Mouse (Mus musculus): ENCODE results near the gene Ten1. TPM values are rescaled to one million over a fixed set of nuclear protein-coding genes. Genes with fewer than 3 reads are reported as not detected.

Ten1 gene
- polyA plus RNA-seq, 1 experiment from 2014 or later, result 78.2 TPM

DNA sequence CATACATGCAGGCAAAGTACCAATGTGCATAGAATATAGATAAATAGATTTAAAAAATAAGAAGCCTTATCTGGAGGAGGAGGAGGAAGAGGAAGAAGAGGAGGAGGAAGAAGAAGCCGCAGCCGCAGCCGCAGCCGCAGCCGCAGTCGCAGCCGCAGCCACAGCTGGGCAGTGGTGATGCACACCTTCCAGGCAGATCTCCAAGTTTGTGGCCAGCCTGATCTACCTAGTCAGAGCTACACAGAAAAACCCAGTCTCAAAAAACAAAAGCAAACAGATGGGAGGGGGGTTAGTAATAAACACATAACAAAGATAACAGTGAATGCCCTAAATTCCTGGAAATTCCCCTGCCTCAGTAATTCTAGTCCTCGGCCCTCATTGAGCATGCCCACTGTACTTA lies 4.0 kb upstream of the Ten1 start:
- no peaks in the 10 kb centered on the region for H3K36me3 ChIP-seq (ENCODE audit: control insufficient read depth, insufficient read depth, low read length)
- no peak overlapping the region for H3K9ac ChIP-seq (ENCODE audit: low read length)
- H3K27me3 ChIP-seq (ENCODE audit: control insufficient read depth, insufficient read depth, low read length), result no peaks in the 10 kb centered on the region
- ATAC-seq (ENCODE audit: insufficient read depth, low FRiP score), result no peak
- no peaks in the 10 kb centered on the region for H3K9me3 ChIP-seq (replicated peaks; ENCODE audit: control insufficient read depth, low read length)
- H3K27ac ChIP-seq (ENCODE audit: low read length), result no peak overlapping the region
- H3K4me2 ChIP-seq (ENCODE audit: low read depth, low read length), result no peak overlapping the region
- H3K4me1 ChIP-seq (ENCODE audit: control insufficient read depth, insufficient read depth, low read length), result 0 out of 2 replicates have a peak, but pooled peaks cover 10% of the 10 kb centered on the region
- WGBS, result 89% methylated on average over 8 of the region's 8 CpGs
- H3K4me3 ChIP-seq (replicated peaks; ENCODE audit: low read length), result no peak overlapping the region

DNA sequence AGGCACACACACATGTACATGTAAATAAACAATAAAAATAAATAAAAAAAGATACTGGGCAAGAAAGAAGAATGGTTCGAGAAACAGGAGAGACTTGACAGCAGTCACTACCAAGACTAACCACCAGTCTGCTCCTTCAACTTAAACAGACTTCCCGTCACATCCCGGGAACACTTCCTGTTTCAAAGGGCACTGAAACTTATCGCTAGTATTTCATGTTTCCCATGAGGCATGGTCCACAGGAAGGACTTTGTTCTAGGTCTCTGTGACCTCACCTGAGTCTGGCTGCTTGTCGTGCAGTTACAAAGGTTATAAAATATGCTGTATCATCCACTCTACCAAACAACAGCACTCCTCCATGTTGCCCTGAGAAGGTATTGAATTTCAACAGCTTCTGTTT lies 3.4 kb upstream of the Ten1 start:
- Histone ChIP-seq H3K4me2 (ENCODE audit: low read depth, low read length) (no peak overlapping the region), H3K4me3 (replicated peaks; ENCODE audit: low read length) (no peak overlapping the region), H3K27ac (ENCODE audit: low read length) (no peak overlapping the region), H3K9ac (ENCODE audit: low read length) (no peak overlapping the region), H3K4me1 (ENCODE audit: control insufficient read depth, insufficient read depth, low read length) (0 out of 2 replicates have a peak, but pooled peaks cover 10% of the 10 kb centered on the region), H3K36me3 (ENCODE audit: control insufficient read depth, insufficient read depth, low read length) (no peaks in the 10 kb centered on the region), H3K27me3 (ENCODE audit: control insufficient read depth, insufficient read depth, low read length) (no peaks in the 10 kb centered on the region), H3K9me3 (replicated peaks; ENCODE audit: control insufficient read depth, low read length) (no peaks in the 10 kb centered on the region)
- 64% methylated on average over 5 of the region's 5 CpGs for WGBS
- ATAC-seq (ENCODE audit: insufficient read depth, low FRiP score), result no peak

GRCm38 (mm10) chr11:116196336-116196735 lies 2.3 kb upstream of the Ten1 start:
- ATAC-seq (ENCODE audit: insufficient read depth, low FRiP score), result no peak
- no peak overlapping the region for H3K4me2 ChIP-seq (ENCODE audit: low read depth, low read length)
- no peak overlapping the region for H3K4me3 ChIP-seq (replicated peaks; ENCODE audit: low read length)
- H3K9me3 ChIP-seq (replicated peaks; ENCODE audit: control insufficient read depth, low read length), result no peaks in the 10 kb centered on the region
- 0 out of 2 replicates have a peak, but pooled peaks cover 10% of the 10 kb centered on the region for H3K4me1 ChIP-seq (ENCODE audit: control insufficient read depth, insufficient read depth, low read length)
- no peak overlapping the region for H3K9ac ChIP-seq (ENCODE audit: low read length)
- no peaks in the 10 kb centered on the region for H3K27me3 ChIP-seq (ENCODE audit: control insufficient read depth, insufficient read depth, low read length)
- 80% methylated on average over 3 of the region's 3 CpGs for WGBS
- no peaks in the 10 kb centered on the region for H3K36me3 ChIP-seq (ENCODE audit: control insufficient read depth, insufficient read depth, low read length)
- no peak overlapping the region; the same call in 1 of the 2 replicates for H3K27ac ChIP-seq (ENCODE audit: low read length)

DNA sequence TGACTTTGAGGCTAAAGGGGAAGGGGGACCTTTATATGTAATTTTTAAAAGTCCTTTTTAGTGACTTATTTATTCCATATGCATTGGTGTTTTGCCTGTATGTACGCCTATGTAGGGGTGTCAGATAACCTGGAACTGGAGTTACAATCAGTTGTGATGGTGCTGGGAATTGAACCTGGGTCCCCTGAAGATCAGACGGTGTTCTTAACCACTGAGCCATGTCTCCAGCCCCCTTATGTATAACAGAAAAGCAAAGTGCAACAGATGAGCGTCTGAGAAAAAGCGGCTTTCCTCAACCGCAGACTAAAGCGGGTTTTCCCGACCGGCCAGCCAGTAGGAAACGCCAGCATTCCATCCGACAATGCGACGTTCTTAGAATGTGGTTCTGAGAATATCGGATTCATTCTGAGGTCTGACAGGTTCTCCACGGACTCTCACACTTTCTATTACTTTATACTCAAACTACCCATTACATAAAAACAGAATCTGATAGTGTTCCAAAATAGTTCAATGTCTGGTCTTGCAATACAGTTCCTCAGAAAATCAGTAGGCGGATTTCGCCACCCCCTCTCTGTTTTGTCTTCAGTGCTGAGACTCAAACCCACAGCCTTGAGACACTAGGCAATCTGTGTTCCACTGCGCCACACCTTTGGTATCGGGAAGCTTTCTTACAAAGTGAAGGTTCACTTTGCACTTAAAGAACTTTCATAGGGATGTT lies 1.6 kb upstream of the Ten1 start:
- H3K4me3 ChIP-seq (replicated peaks; ENCODE audit: low read length), result no peak overlapping the region
- peak overlapping the region; percentile 31; the same call in 1 of the 2 replicates for H3K9ac ChIP-seq (ENCODE audit: low read length)
- no peak for ATAC-seq (ENCODE audit: insufficient read depth, low FRiP score)
- peak overlapping the region; percentile 66; the same call in 1 of the 2 replicates for H3K4me2 ChIP-seq (ENCODE audit: low read depth, low read length)
- no peak overlapping the region for H3K27ac ChIP-seq (ENCODE audit: low read length)
- H3K9me3 ChIP-seq (replicated peaks; ENCODE audit: control insufficient read depth, low read length), result no peaks in the 10 kb centered on the region
- H3K27me3 ChIP-seq (ENCODE audit: control insufficient read depth, insufficient read depth, low read length), result no peaks in the 10 kb centered on the region
- H3K4me1 ChIP-seq (ENCODE audit: control insufficient read depth, insufficient read depth, low read length), result 0 out of 2 replicates have a peak, but pooled peaks cover 10% of the 10 kb centered on the region
- H3K36me3 ChIP-seq (ENCODE audit: control insufficient read depth, insufficient read depth, low read length), result no peaks in the 10 kb centered on the region
- WGBS, result 93% methylated on average over 18 of the region's 18 CpGs

DNA sequence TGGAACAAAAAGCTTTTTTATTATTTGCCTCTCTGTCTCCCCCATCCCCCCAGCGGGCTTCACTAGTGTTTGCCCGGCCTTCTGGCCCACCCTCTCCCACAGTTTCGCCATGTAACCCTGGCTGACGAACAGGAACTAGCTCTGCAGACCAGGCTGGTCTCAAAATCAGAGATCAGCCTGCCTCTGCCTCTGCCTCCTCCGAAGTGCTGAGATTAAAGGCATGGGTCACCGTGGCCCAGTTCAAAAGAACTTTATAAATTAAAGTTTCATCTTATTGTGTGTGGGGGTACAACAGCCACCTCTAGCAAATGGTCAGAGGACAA lies 1.1 kb upstream of the Ten1 start:
- Histone ChIP-seq H3K9me3 (replicated peaks; ENCODE audit: control insufficient read depth, low read length) (no peaks in the 10 kb centered on the region), H3K4me1 (ENCODE audit: control insufficient read depth, insufficient read depth, low read length) (0 out of 2 replicates have a peak, but pooled peaks cover 10% of the 10 kb centered on the region), H3K9ac (ENCODE audit: low read length) (peak overlapping the region; percentile 31; the same call in 1 of the 2 replicates), H3K36me3 (ENCODE audit: control insufficient read depth, insufficient read depth, low read length) (no peaks in the 10 kb centered on the region), H3K4me3 (replicated peaks; ENCODE audit: low read length) (peak overlapping the region; percentile 89), H3K27ac (ENCODE audit: low read length) (no peak overlapping the region), H3K27me3 (ENCODE audit: control insufficient read depth, insufficient read depth, low read length) (no peaks in the 10 kb centered on the region), H3K4me2 (ENCODE audit: low read depth, low read length) (peak overlapping the region; percentile 66)
- no peak for ATAC-seq (ENCODE audit: insufficient read depth, low FRiP score)
- WGBS, result 82% methylated on average over 6 of the region's 6 CpGs

DNA sequence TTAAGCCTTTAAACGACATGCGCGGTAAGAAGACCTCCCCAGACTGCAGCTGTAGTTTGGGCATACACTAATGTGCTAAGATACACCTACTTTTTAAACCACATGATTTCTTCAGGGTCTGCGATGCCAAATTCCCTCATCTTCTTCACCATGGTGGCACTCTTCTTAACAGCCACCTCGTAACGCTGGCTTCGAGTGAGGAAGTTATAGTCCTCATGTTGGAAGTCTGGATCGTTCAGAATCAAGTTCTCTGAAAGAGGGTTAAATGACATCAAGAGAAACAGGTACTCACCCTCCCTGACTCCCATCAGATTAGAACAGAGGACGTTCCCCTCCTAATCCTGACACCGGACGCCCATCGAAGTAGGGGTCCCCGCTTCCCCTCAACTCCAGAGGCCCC lies 523 bp upstream of the Ten1 start:
- peak overlapping the region; percentile 86 for H3K9ac ChIP-seq (ENCODE audit: low read length)
- H3K36me3 ChIP-seq (ENCODE audit: control insufficient read depth, insufficient read depth, low read length), result no peaks in the 10 kb centered on the region
- H3K4me3 ChIP-seq (replicated peaks; ENCODE audit: low read length), result peak overlapping the region; percentile 89
- peak overlapping the region; percentile 66 for H3K4me2 ChIP-seq (ENCODE audit: low read depth, low read length)
- H3K27ac ChIP-seq (ENCODE audit: low read length), result peak overlapping the region; percentile 98
- H3K4me1 ChIP-seq (ENCODE audit: control insufficient read depth, insufficient read depth, low read length), result 0 out of 2 replicates have a peak, but pooled peaks cover 10% of the 10 kb centered on the region
- H3K9me3 ChIP-seq (replicated peaks; ENCODE audit: control insufficient read depth, low read length), result no peaks in the 10 kb centered on the region
- 20% methylated on average over 13 of the region's 13 CpGs for WGBS
- no peaks in the 10 kb centered on the region for H3K27me3 ChIP-seq (ENCODE audit: control insufficient read depth, insufficient read depth, low read length)
- no peak for ATAC-seq (ENCODE audit: insufficient read depth, low FRiP score)

GRCm38 (mm10) chr11:116201151-116201550 lies 2.5 kb downstream of the Ten1 start:
- H3K9me3 ChIP-seq (replicated peaks; ENCODE audit: control insufficient read depth, low read length), result no peaks in the 10 kb centered on the region
- 0 out of 2 replicates have a peak, but pooled peaks cover 10% of the 10 kb centered on the region for H3K4me1 ChIP-seq (ENCODE audit: control insufficient read depth, insufficient read depth, low read length)
- no peaks in the 10 kb centered on the region for H3K36me3 ChIP-seq (ENCODE audit: control insufficient read depth, insufficient read depth, low read length)
- no peak overlapping the region for H3K4me2 ChIP-seq (ENCODE audit: low read depth, low read length)
- H3K9ac ChIP-seq (ENCODE audit: low read length), result no peak overlapping the region
- 90% methylated on average over 2 of the region's 2 CpGs for whole genome bisulfite sequencing
- H3K27ac ChIP-seq (ENCODE audit: low read length), result no peak overlapping the region
- H3K4me3 ChIP-seq (replicated peaks; ENCODE audit: low read length), result no peak overlapping the region
- H3K27me3 ChIP-seq (ENCODE audit: control insufficient read depth, insufficient read depth, low read length), result no peaks in the 10 kb centered on the region
- no peak for ATAC-seq (ENCODE audit: insufficient read depth, low FRiP score)

- H3K4me2 ChIP-seq (ENCODE audit: low read depth, low read length), result no peak overlapping the region
- 0 out of 2 replicates have a peak, but pooled peaks cover 3% of the 10 kb centered on the region for H3K4me1 ChIP-seq (ENCODE audit: control insufficient read depth, insufficient read depth, low read length)
- ATAC-seq (ENCODE audit: insufficient read depth, low FRiP score), result no peak
- no peaks in the 10 kb centered on the region; the same call in 1 of the 2 replicates for H3K36me3 ChIP-seq (ENCODE audit: control insufficient read depth, insufficient read depth, low read length)
- H3K27ac ChIP-seq (ENCODE audit: low read length), result no peak overlapping the region
- no peaks in the 10 kb centered on the region for H3K27me3 ChIP-seq (ENCODE audit: control insufficient read depth, insufficient read depth, low read length)
- H3K4me3 ChIP-seq (replicated peaks; ENCODE audit: low read length), result no peak overlapping the region
- H3K9me3 ChIP-seq (replicated peaks; ENCODE audit: control insufficient read depth, low read length), result no peaks in the 10 kb centered on the region
- 86% methylated on average over 3 of the region's 3 CpGs for WGBS
- H3K9ac ChIP-seq (ENCODE audit: low read length), result no peak overlapping the region
Observed at GRCm38 (mm10) chr11:116203150-116203549, 4.5 kb downstream of the Ten1 start.

DNA sequence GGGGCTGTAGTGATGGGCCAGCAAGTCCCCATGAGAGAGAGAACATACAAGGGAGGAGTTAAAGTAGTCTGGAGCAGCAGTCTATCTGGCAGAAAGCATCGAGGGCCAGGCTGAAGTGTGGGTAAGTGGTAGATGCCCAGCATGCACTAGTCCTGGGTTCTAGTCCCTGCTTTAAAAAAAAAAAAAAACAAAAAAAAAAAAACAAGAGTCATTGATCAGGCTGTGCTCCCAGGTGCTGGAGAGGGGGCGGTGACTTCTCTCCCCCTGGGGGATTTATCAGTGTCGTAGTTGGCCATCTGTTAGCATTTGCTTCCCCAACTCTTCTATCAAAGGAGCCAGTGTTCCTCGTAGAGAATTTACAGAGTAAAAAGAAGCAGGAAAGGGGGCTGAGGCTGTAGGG lies 8.0 kb downstream of the Ten1 start:
- Histone ChIP-seq H3K9ac (ENCODE audit: low read length) (no peak overlapping the region), H3K36me3 (ENCODE audit: control insufficient read depth, insufficient read depth, low read length) (no peaks in the 10 kb centered on the region; the same call in 1 of the 2 replicates), H3K4me2 (ENCODE audit: low read depth, low read length) (no peak overlapping the region), H3K27me3 (ENCODE audit: control insufficient read depth, insufficient read depth, low read length) (no peaks in the 10 kb centered on the region), H3K4me1 (ENCODE audit: control insufficient read depth, insufficient read depth, low read length) (no peaks in the 10 kb centered on the region; the same call in 1 of the 2 replicates), H3K27ac (ENCODE audit: low read length) (no peak overlapping the region), H3K9me3 (replicated peaks; ENCODE audit: control insufficient read depth, low read length) (no peaks in the 10 kb centered on the region), H3K4me3 (replicated peaks; ENCODE audit: low read length) (no peak overlapping the region)
- 66% methylated on average over 4 of the region's 4 CpGs for whole genome bisulfite sequencing
- no peak for ATAC-seq (ENCODE audit: insufficient read depth, low FRiP score)

All from stomach, embryonic 16.5 days (tissue).